Mouse (Mus musculus): ENCODE data around the gene Zscan29. TPM values are rescaled to one million over a fixed set of nuclear protein-coding genes. Genes with fewer than 3 reads are reported as not detected.

Gene Zscan29
- polyA plus RNA-seq, 1 experiment from 2014 or later, result 10.9 TPM

DNA sequence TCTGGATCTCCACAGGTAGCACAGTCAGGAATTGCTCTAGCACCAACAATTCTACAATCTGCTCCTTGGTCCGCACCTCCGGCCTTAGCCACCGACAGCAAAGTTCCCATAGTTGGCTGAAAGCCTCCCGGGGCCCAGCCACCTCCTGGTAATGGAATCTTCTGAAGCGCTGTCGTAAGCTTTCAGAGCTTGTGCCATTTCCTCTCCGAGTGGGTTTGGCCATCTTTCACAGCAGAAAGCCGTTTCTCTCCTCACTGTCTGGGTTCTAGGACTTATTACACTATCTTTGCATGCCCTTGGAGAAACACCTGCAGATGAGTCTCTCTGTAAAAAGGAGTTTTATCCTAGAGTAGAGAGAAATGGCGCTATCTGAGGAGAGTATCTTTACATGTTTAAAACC lies 1.0 kb downstream of the Zscan29 start:
- Histone ChIP-seq H3K36me3 (peaks cover 22% of the 10 kb centered on the region), H3K9me3 (no peaks in the 10 kb centered on the region), H3K9ac (replicated peaks) (peak overlapping the region; percentile 73), H3K4me2 (replicated peaks) (peak overlapping the region; percentile 89), H3K4me1 (replicated peaks) (peaks cover 39% of the 10 kb centered on the region), H3K27ac (no peak overlapping the region), H3K27me3 (no peaks in the 10 kb centered on the region), H3K4me3 (replicated peaks) (peak overlapping the region; percentile 59)
- WGBS, result 7% methylated on average over 9 of the region's 9 CpGs
- ATAC-seq, result no peak

DNA sequence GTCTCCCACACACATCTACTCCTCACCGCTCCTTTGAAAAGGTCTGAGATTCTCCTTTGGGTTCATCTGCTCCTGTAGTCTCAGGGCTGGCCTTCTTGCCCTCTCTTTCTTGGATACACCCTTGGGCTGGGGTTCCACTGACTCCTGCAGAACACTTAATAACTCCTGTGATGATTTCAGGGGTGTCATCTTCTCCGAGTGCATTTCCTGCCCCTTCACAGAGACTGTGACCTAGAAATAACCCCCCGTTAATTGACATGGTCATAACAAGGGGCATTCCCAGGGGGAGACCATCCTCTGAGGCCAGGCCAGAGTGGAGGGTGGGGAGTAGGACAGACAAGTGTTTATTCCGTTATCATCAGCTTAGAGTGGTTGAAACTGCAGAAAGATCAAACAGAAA lies 1.8 kb downstream of the Zscan29 start:
- WGBS, result 66% methylated on average over 4 of the region's 4 CpGs
- Histone ChIP-seq H3K4me2 (replicated peaks) (peak overlapping the region; percentile 89), H3K27ac (no peak overlapping the region), H3K9me3 (no peaks in the 10 kb centered on the region), H3K9ac (replicated peaks) (peak overlapping the region; percentile 73), H3K36me3 (peaks cover 21% of the 10 kb centered on the region), H3K27me3 (no peaks in the 10 kb centered on the region), H3K4me1 (replicated peaks) (peaks cover 39% of the 10 kb centered on the region), H3K4me3 (replicated peaks) (peak overlapping the region; percentile 59)
- no peak for ATAC-seq

DNA sequence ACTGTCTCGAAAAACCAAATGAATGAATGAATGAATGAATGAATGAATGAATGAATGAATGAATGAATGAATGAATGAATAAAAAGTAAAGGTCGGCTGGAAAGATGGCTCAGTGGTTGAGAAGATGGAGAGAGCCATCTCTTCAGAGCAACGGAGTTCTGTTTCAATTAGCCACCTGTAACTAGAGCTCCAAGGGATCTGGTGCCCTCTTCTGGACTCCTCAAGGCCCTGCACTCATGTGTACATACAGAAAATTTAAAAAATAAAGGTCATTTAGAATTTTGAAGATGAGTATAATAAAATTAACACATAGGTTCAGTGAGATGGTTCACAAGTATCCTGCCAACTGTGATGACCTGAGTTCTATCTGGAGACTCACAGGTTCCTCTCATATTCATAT lies 17.8 kb downstream of the Zscan29 start:
- no peaks in the 10 kb centered on the region for H3K4me1 ChIP-seq (replicated peaks)
- no peak overlapping the region for H3K4me2 ChIP-seq (replicated peaks)
- no peaks in the 10 kb centered on the region for H3K9me3 ChIP-seq
- H3K9ac ChIP-seq (replicated peaks), result no peak overlapping the region
- 90% methylated on average over 3 of the region's 3 CpGs for WGBS
- no peak overlapping the region for H3K4me3 ChIP-seq (replicated peaks)
- no peak for ATAC-seq
- peaks cover 52% of the 10 kb centered on the region for H3K36me3 ChIP-seq
- no peak overlapping the region for H3K27ac ChIP-seq
- H3K27me3 ChIP-seq, result no peaks in the 10 kb centered on the region

DNA sequence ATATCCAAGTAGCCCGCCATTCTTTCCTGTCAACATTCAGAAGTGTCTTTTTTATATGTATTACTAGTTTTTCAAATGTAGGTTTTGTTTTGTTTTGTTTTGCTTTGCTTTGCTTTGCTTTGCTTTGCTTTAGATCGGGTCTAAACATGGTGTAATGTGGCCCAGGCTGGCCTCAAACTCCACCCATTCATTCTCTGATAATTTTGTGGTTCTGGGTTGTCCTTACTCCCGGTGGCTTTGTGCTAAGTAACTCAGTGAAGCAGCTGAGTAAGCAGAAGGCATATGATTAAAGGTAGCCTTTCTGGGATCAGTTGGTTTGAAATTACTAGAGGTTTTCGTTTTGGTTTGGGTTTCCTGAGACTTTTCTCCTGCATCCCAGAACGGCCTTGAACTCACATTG lies 21.2 kb downstream of the Zscan29 start:
- 88% methylated on average over 5 of the region's 5 CpGs for WGBS
- peaks cover 50% of the 10 kb centered on the region for H3K36me3 ChIP-seq

DNA sequence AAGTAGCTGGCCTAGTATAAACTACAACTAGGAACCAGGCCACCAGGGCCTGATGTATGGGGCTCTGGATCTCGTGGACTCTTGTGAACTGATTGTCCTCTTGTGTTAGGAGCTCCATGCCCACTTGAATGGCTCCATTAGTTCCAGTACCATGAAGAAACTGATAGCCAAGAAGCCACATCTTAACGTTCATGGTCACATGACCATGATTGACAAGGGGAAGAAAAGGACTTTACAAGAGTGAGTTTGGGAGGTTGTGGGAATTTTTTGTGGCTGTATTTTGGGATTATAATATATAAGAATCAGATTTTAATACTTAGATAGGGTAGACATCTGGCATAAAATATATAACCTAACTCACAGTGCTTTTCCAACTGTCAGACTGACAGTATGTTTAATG lies 28.5 kb downstream of the Zscan29 start:
- no peaks in the 10 kb centered on the region for H3K27me3 ChIP-seq
- peaks cover 40% of the 10 kb centered on the region for H3K4me1 ChIP-seq (replicated peaks)
- no peak overlapping the region for H3K4me2 ChIP-seq (replicated peaks)
- no peaks in the 10 kb centered on the region for H3K9me3 ChIP-seq
- ATAC-seq, result no peak
- H3K9ac ChIP-seq (replicated peaks), result no peak overlapping the region
- peaks cover 38% of the 10 kb centered on the region for H3K36me3 ChIP-seq
- H3K4me3 ChIP-seq (replicated peaks), result no peak overlapping the region
- H3K27ac ChIP-seq, result no peak overlapping the region
- 48% methylated on average over 2 of the region's 2 CpGs for WGBS

More for the DNA sequence above, 21.2 kb downstream of the Zscan29 start:
- Histone ChIP-seq H3K9me3 (no peaks in the 10 kb centered on the region), H3K27ac (no peak overlapping the region), H3K4me1 (replicated peaks) (no peaks in the 10 kb centered on the region), H3K27me3 (no peaks in the 10 kb centered on the region), H3K4me3 (replicated peaks) (no peak overlapping the region), H3K4me2 (replicated peaks) (no peak overlapping the region), H3K9ac (replicated peaks) (no peak overlapping the region)
- ATAC-seq, result no peak

DNA sequence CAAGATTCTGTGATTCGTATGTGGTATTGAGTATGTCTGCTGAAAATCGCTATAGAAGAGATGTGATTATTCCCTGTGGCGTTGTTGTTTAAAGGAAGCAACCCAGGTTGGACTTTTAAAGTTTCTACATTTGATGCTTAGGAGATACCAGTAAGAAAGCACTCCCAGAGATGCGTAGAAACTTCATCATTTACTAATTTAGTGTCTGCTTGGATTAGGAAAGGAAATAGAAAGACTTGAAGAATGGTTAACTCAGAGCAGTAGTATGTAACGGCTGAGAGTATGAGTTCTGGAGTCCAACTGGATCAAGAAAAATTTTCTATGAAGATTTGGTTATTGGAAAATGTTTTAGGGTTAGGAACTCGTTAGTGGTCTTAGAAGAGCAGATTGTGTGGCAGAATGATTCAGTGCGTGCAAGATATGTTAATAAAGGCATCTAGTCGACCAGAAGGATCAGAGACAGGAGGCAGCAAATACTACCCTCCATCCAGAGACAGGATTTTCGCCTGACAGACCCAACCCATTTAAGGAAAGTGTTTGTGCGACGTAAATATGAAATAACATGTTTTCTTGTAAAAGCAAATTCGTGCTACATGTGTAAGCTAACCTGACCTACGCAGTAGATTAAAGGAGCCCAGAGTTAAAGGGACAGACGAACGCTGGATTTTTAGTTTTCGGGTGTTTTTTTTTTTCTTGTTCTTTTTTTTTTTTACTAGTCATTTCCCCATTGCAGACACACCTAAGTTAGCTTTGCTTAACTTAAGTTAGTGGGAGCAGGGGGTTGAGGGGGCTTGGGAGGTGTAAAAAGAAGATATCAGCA lies 29.5 kb downstream of the Zscan29 start:
- Histone ChIP-seq H3K27me3 (no peaks in the 10 kb centered on the region), H3K27ac (peak overlapping the region; percentile 97), H3K9me3 (no peaks in the 10 kb centered on the region), H3K9ac (replicated peaks) (peak overlapping the region; percentile 85), H3K4me1 (replicated peaks) (peaks cover 41% of the 10 kb centered on the region), H3K36me3 (peaks cover 33% of the 10 kb centered on the region), H3K4me2 (replicated peaks) (peak overlapping the region; percentile 83), H3K4me3 (replicated peaks) (peak overlapping the region; percentile 79)
- WGBS, result 76% methylated on average over 16 of the region's 16 CpGs
- no peak for ATAC-seq

DNA sequence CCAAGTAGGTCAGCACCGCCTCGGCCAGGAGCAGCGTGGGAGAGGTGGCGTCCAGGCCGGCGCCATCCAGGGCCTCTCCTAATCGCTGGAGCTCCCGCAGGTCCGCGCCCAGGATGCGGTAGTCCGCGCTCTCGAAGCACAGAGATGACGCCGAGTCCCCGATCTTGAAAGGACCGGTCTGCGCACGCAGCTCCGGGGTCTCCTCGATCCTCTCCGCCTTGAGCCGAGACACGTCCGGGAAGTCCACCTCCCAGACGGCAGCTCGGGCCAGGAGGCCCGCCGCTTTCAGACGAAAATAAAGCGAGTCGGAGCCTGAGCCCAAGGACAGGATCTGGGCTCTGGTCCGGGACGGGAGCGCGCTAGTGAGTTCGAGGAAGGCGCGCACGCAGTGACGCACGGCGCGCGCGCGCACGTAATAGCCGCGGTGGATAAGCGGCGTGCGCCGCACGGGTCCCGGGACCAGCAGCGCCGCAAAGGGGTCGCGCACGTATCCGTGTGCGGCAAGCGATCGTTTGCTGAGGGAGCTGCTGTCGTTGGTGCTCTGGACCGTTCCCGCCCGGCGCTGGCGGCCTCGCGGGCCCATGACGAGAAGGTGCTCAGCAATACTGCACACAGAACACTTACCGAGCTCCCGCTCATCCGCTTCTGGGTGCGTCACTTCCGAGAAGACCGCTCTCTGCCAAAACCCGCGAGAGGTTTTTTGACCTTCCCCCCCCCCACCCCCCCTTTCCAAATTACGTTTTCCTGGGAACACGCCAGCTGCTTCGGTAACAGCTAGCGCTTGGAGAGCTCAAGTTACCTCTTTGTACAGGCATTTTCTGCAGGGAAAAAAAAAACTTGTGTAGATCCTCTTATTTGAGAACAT lies 30.7 kb downstream of the Zscan29 start, which contains the start of the genes Adal and Lcmt2:
Gene Adal, plus strand, starts transcription at position 411 of the 865 bp plus-strand sequence.
Gene Lcmt2, minus strand, starts transcription at position 636 of the 865 bp plus-strand sequence.
- peak within 1 kb of the TSS; percentile 85 for H3K9ac ChIP-seq (replicated peaks)
- WGBS, result under 1% methylated on average over 87 of the region's 87 CpGs
- peak within 1 kb of the TSS; percentile 97 for H3K27ac ChIP-seq
- ATAC-seq, result peak; percentile 96
- peaks cover 32% of the 10 kb centered on the region for H3K36me3 ChIP-seq
- H3K4me2 ChIP-seq (replicated peaks), result peak within 1 kb of the TSS; percentile 83
- H3K9me3 ChIP-seq, result no peaks in the 10 kb centered on the region
- H3K27me3 ChIP-seq, result no peaks in the 10 kb centered on the region
- peak within 1 kb of the TSS; percentile 79 for H3K4me3 ChIP-seq (replicated peaks)
- H3K4me1 ChIP-seq (replicated peaks), result peaks cover 41% of the 10 kb centered on the region

DNA sequence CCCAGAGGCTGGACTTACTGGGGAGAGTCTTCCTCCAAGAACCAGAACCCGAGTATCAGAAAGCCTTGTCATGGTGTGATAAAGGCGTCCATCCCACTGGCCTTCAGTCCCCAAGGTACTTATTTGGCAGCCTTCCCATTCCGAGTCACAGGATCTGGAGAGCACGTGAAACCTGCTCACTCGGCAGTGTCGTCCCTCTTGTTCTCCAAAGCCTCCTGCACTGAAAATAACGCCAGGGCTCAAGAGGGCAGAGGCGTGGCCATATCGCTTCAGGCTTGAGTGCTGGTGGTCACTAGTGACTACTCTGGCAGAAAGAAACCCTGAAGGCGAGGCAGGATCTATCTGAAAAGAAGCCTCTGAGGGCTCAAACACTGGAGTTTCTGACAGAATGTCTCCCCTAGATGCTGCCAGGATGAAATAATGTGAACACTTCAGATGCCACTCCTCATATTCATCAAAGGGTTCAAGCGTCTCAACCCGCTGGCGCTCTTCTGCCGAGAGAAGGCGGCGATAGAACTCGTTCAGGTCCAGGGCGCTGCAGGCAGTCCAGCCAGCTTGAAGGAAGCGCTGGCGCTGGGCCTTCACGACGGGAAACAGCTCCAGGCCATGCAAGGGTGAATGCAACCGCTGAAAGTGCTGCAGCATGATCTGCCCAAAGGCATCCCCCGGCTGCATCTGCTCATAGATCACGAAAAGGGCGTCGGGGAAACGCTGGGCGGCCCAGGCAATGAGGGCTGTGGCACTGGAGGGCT lies 31.5 kb downstream of the Zscan29 start:
- H3K36me3 ChIP-seq, result peaks cover 31% of the 10 kb centered on the region
- H3K27ac ChIP-seq, result peak overlapping the region; percentile 97
- 51% methylated on average over 29 of the region's 29 CpGs for WGBS
- peaks cover 41% of the 10 kb centered on the region for H3K4me1 ChIP-seq (replicated peaks)
- no peaks in the 10 kb centered on the region for H3K9me3 ChIP-seq
- no peak; the same call in 1 of the 2 replicates for ATAC-seq
- peak overlapping the region; percentile 83 for H3K4me2 ChIP-seq (replicated peaks)
- peak overlapping the region; percentile 79 for H3K4me3 ChIP-seq (replicated peaks)
- no peaks in the 10 kb centered on the region for H3K27me3 ChIP-seq
- H3K9ac ChIP-seq (replicated peaks), result peak overlapping the region; percentile 85

DNA sequence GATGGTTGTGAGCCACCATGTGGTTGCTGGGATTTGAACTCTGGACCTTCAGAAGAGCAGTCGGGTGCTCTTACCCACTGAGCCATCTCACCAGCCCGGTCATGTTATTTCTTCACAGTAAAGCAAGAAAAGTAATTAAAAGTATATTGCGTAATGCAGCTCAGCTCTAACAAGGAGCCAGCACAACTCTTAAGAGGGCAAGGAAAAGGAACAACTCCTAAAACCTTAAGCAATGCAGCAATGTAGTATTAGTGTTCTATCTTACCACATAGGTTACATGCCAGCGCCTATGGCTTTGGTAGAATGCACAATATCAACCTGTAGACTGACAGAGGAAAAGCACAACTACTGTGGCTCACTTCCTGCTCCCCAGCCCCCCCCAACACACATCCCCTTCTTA lies 33.6 kb downstream of the Zscan29 start:
- Histone ChIP-seq H3K9ac (replicated peaks) (no peak overlapping the region), H3K4me1 (replicated peaks) (peaks cover 40% of the 10 kb centered on the region), H3K27ac (no peak overlapping the region), H3K36me3 (peaks cover 22% of the 10 kb centered on the region), H3K9me3 (no peaks in the 10 kb centered on the region), H3K4me3 (replicated peaks) (no peak overlapping the region), H3K4me2 (replicated peaks) (no peak overlapping the region), H3K27me3 (no peaks in the 10 kb centered on the region)
- WGBS, result 96% methylated on average over 4 of the region's 4 CpGs
- ATAC-seq, result no peak

DNA sequence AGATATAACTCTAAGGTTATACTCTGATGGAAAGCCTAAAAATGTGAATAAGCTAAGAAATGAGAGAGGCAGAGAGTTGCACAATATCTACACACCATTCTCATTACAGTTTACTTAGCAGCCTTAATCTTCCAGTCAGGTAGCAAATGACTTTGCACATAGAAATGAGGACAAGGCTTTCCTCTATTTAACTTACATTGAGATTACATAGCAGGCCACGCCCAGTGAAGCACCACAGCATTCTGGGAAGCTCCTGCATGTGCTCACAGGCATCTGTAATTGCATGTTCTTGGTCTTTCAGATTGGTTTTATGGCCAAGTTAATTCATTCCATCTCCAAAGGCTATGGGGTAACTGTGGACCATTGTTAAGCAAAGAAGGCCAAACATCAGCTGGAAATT lies 38.1 kb downstream of the Zscan29 start:
- Histone ChIP-seq H3K4me1 (replicated peaks) (peaks cover 5% of the 10 kb centered on the region), H3K9me3 (no peaks in the 10 kb centered on the region), H3K27me3 (no peaks in the 10 kb centered on the region), H3K9ac (replicated peaks) (no peak overlapping the region), H3K36me3 (peaks cover 11% of the 10 kb centered on the region), H3K27ac (no peak overlapping the region), H3K4me3 (replicated peaks) (no peak overlapping the region), H3K4me2 (replicated peaks) (no peak overlapping the region)
- ATAC-seq, result no peak
- WGBS, result 67% methylated on average over 1 of the region's 1 CpGs

DNA sequence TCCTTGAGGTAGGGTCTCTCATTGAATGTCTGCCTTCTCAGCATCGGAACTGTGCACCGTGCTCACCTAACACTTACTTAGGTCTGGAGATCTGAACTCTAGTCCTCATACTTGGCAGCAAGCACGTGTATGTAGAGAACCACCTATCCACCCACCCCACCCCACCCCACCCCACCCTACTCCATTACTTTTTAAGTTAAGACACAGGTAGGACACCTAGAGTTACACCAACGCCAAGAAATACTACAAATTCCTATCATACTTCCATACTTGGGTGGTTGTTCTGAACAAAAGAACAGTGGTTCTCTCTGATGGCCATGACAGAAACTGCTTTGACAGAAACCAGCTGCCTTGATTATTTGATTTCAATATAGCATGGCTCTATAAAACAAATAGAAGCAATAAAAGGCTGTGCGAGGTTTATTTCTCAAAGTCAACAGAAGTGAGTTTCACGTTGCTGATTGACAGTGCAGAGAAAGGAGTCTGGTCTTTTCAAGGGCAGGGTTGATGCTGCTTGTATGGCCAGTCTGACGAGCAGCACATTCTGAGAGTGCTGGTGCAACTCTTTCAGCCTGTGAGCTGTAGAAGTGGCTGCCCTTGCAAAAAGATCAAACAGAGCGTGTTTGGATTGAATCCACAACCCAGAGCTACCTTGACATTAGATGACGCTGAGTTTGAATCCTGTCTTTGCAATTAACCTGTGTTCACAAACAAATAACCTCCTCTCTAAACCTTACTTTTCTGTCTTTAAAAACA lies 41.9 kb downstream of the Zscan29 start:
- H3K4me2 ChIP-seq (replicated peaks), result no peak overlapping the region
- H3K36me3 ChIP-seq, result no peaks in the 10 kb centered on the region
- H3K4me3 ChIP-seq (replicated peaks), result no peak overlapping the region
- H3K27me3 ChIP-seq, result no peaks in the 10 kb centered on the region
- 73% methylated on average over 9 of the region's 9 CpGs for WGBS
- no peaks in the 10 kb centered on the region for H3K4me1 ChIP-seq (replicated peaks)
- H3K9ac ChIP-seq (replicated peaks), result no peak overlapping the region
- H3K27ac ChIP-seq, result no peak overlapping the region
- H3K9me3 ChIP-seq, result no peaks in the 10 kb centered on the region
- no peak for ATAC-seq

Data from midbrain, embryonic 13.5 days (tissue).